Mouse (Mus musculus) lung, embryonic 15.5 days (tissue): ENCODE data around the gene Klf1. TPM values are rescaled to one million over a fixed set of nuclear protein-coding genes. Genes with fewer than 3 reads are reported as not detected.
A peak's percentile ranks its signal among the peaks of the same experiment; 100 is the strongest.

ENCODE experiments used
- ATAC-seq: fragments of 200-750 bp; cut with Nextera tagmentation; 2 replicates; pipeline ENCODE4 v1.8.0; 2017; ENCODE audit warnings: moderate number of reproducible peaks, borderline replicate concordance; ENCODE audit not compliant: low FRiP score, low TSS enrichment; ENCODE audit errors: extremely low read depth
- H3K27ac ChIP-seq: fragments of 300-500 bp; sonication (generic); 2 replicates; pipeline ENCODE4 v1.5.1; 2015; ENCODE audit warnings: moderate library complexity, mild to moderate bottlenecking, inconsistent platforms
- H3K27me3 ChIP-seq: fragments of 300-500 bp; sonication (generic); 2 replicates; pipeline ENCODE4 v1.6.1; 2015; ENCODE audit warnings: inconsistent platforms
- H3K36me3 ChIP-seq: fragments of 300-500 bp; sonication (generic); 2 replicates; pipeline ENCODE4 v1.6.1; 2015; ENCODE audit warnings: inconsistent platforms
- H3K4me1 ChIP-seq: fragments of 300-500 bp; sonication (generic); 2 replicates; pipeline ENCODE4 v1.6.1; 2015; ENCODE audit warnings: inconsistent platforms
- H3K4me2 ChIP-seq: fragments of 300-500 bp; sonication (generic); 2 replicates; pipeline ENCODE4 v1.6.1; 2015; ENCODE audit warnings: inconsistent platforms, mild to moderate bottlenecking, moderate library complexity
- H3K4me3 ChIP-seq: fragments of 300-500 bp; sonication (generic); 2 replicates; pipeline ENCODE4 v1.5.1; 2015; ENCODE audit warnings: mild to moderate bottlenecking, inconsistent platforms
- H3K9ac ChIP-seq: fragments of 300-500 bp; sonication (generic); 2 replicates; pipeline ENCODE4 v1.6.1; 2015; ENCODE audit warnings: inconsistent platforms
- H3K9me3 ChIP-seq: fragments of 300-500 bp; sonication (generic); 2 replicates; pipeline ENCODE4 v1.6.1; 2016; ENCODE audit warnings: inconsistent platforms
- WGBS: fragments of 180-500 bp; shearing (Covaris S2); methylation state at CpG from one replicate; pipeline ENCODE4 v1.1.7; 2015; 5-methylcytosine and 5-hydroxymethylcytosine counted together
- polyA plus RNA-seq: library from polyadenylated mRNA; unstranded; fragments of >200 nt; fragmentation: Nextera tagmentation; extraction: Ambion mirVana; gene quantifications from 2 replicates; pipeline ENCODE4 v1.2.1, GENCODE M21; 2015

Gene Klf1
- polyA plus RNA-seq, 1 experiment from 2014 or later: 1.6 TPM

DNA sequence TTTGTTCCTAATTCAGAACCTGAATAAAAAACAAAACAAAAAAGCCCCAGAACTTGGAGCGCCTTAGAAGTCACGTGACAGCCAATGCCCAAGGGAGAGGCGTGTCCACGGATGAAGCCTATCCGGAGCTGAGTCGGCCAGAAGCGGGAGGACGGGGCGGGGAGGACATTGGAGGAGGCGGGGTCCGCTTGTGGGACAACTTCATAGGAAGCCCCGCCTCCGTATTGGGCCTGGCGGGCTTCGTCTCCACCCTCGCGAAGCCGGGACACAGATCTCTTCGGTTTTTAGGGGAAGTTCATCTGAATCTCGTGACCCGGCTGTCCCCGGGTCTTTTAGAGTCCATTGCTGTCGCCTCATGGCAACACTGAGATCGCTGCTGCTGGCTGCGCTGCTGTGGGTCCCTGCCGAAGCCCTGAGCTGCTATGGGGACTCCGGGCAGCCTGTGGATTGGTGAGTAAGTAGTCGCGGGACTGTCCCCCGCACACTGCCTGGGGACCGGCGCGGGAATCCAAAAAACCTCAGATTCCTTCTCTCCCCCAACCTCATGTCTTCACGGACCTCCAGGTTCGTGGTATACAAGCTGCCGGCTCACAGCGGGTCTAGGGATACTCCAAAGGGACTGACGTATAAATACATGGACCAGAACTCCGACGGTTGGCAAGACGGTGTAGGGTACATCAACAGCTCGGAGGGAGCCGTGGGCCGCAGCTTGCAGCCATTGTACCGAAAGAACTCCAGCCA is 6.9 kb downstream of the Klf1 start, which contains the start of gene Dnase2a:
Gene Dnase2a, plus strand, starts transcription at position 140 of the 741 bp plus-strand sequence.
- Histone ChIP-seq H3K4me3 (peak within 1 kb of the TSS; percentile 51), H3K4me1 (peaks cover 24% of the 10 kb centered on the region), H3K27me3 (peaks cover 37% of the 10 kb centered on the region), H3K4me2 (peak within 1 kb of the TSS; percentile 86), H3K9ac (peak within 1 kb of the TSS; percentile 53), H3K36me3 (no peaks in the 10 kb centered on the region), H3K27ac (0 out of 2 replicates have a peak within 1 kb of the TSS, but pooled peaks have one; percentile 35), H3K9me3 (no peaks in the 10 kb centered on the region)
- 1% methylated on average over 45 of the region's 45 CpGs for WGBS
- ATAC-seq: peak; percentile 94

GRCm38 (mm10) chr8:84909162-84909767 is 7.5 kb downstream of the Klf1 start:
- no peaks in the 10 kb centered on the region for H3K36me3 ChIP-seq
- ATAC-seq: no peak
- no peak overlapping the region for H3K27ac ChIP-seq
- H3K4me2 ChIP-seq: peak overlapping the region; percentile 86
- H3K9ac ChIP-seq: peak overlapping the region; percentile 53
- WGBS: 45% methylated on average over 20 of the region's 20 CpGs
- peak overlapping the region; percentile 51 for H3K4me3 ChIP-seq
- no peaks in the 10 kb centered on the region for H3K9me3 ChIP-seq
- peaks cover 42% of the 10 kb centered on the region for H3K27me3 ChIP-seq
- H3K4me1 ChIP-seq: peaks cover 22% of the 10 kb centered on the region

GRCm38 (mm10) chr8:84909949-84910348 is 8.2 kb downstream of the Klf1 start:
- H3K4me3 ChIP-seq: no peak overlapping the region
- peak overlapping the region; percentile 86; the same call in 1 of the 2 replicates for H3K4me2 ChIP-seq
- WGBS: 61% methylated on average over 5 of the region's 5 CpGs
- no peak overlapping the region for H3K27ac ChIP-seq
- H3K4me1 ChIP-seq: peaks cover 22% of the 10 kb centered on the region
- no peak overlapping the region for H3K9ac ChIP-seq
- no peak for ATAC-seq
- H3K36me3 ChIP-seq: no peaks in the 10 kb centered on the region
- H3K9me3 ChIP-seq: no peaks in the 10 kb centered on the region
- H3K27me3 ChIP-seq: peaks cover 42% of the 10 kb centered on the region

GRCm38 (mm10) chr8:84910551-84910950 is 8.8 kb downstream of the Klf1 start:
- Histone ChIP-seq H3K27me3 (peaks cover 47% of the 10 kb centered on the region), H3K4me3 (no peak overlapping the region), H3K4me1 (peaks cover 22% of the 10 kb centered on the region), H3K36me3 (no peaks in the 10 kb centered on the region; the same call in 1 of the 2 replicates), H3K4me2 (no peak overlapping the region), H3K27ac (no peak overlapping the region), H3K9me3 (no peaks in the 10 kb centered on the region), H3K9ac (no peak overlapping the region)
- ATAC-seq: no peak
- WGBS: 72% methylated on average over 6 of the region's 6 CpGs

DNA sequence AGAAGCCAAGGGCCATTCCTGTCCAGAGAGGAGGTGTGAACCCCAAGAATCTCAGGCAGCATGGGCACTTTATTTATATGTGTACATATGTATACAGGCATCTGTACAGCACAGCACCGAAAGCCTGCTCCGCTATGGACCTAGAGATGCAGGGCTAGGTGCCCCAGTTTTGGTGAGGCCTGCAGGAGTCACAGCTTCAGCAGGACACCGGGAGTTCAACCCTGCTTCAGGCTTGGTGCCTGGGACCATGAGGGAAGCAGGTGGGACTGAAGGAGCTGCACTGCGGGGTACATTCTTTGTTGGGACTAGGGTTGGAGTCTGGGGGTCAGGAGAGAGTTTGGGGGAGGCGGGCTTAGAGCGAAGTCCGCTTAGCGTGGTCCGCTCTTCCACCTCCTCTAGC is 10.1 kb downstream of the Klf1 start:
- peaks cover 52% of the 10 kb centered on the region for H3K27me3 ChIP-seq
- no peaks in the 10 kb centered on the region; the same call in 1 of the 2 replicates for H3K36me3 ChIP-seq
- peaks cover 22% of the 10 kb centered on the region for H3K4me1 ChIP-seq
- 80% methylated on average over 9 of the region's 9 CpGs for WGBS
- H3K4me2 ChIP-seq: no peak overlapping the region
- H3K4me3 ChIP-seq: no peak overlapping the region
- H3K9me3 ChIP-seq: no peaks in the 10 kb centered on the region
- H3K9ac ChIP-seq: no peak overlapping the region
- no peak for ATAC-seq
- H3K27ac ChIP-seq: no peak overlapping the region

DNA sequence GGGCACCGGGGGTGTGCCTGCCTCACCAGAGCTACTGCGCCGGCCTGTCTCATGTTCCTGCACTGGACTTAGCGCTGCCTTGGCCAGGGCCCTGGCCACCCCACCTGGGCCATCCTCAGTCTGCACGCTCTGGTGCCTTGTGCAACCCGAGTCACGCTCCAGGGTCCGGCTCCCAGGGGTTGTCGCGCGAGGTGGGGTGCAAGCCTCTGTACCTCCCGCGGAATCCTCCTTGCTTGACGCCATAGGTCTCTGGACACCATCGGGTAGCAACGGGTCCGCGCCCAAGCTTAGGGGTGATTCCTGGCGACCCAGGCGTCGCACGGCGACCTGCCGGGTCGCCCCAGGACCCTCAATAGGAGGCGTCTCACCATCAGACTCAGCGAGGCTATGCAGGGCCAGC is 10.7 kb downstream of the Klf1 start:
- H3K9me3 ChIP-seq: no peaks in the 10 kb centered on the region
- H3K36me3 ChIP-seq: no peaks in the 10 kb centered on the region; the same call in 1 of the 2 replicates
- peaks cover 22% of the 10 kb centered on the region for H3K4me1 ChIP-seq
- 17% methylated on average over 27 of the region's 27 CpGs for WGBS
- 0 out of 2 replicates have a peak overlapping the region, but pooled peaks have one; percentile 36 for H3K9ac ChIP-seq
- H3K4me3 ChIP-seq: peak overlapping the region; percentile 43
- H3K27ac ChIP-seq: no peak overlapping the region
- H3K4me2 ChIP-seq: peak overlapping the region; percentile 75
- H3K27me3 ChIP-seq: peaks cover 54% of the 10 kb centered on the region
- no peak for ATAC-seq

DNA sequence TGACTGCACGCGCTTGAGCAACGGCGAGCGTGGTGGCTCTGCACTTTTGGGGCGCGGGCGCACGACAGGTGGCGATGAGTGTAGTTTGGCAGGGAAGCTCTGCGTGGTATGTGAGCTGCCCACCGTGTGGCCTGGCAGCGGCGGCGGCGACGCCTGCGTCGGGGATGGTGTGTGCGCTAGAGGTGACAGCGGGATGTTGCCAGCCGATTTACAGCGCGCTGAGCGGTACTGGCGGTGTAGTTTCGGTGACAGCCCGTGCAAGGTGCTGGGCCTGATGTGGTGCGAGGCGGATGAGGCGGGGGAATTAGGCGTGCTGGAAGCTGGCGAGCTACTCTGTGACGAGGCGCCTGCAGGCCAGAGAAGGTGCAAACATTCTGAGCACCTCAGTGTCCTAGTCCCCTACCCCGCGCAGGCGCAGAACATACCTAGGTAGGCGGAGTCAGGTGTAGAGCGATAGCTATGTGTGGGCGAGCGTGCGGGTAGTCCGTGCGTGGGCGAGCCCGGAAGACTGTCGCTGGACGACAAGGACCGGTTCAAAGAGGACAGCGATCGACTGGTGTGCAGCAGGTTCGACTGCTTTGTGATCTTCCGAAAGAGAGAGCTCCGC is 11.3 kb downstream of the Klf1 start:
- Histone ChIP-seq H3K27me3 (peaks cover 60% of the 10 kb centered on the region), H3K36me3 (no peaks in the 10 kb centered on the region; the same call in 1 of the 2 replicates), H3K9ac (peak overlapping the region; percentile 36), H3K4me3 (peak overlapping the region; percentile 43), H3K9me3 (no peaks in the 10 kb centered on the region), H3K27ac (peak overlapping the region; percentile 29; the same call in 1 of the 2 replicates), H3K4me1 (peaks cover 22% of the 10 kb centered on the region), H3K4me2 (peak overlapping the region; percentile 75)
- WGBS: 1% methylated on average over 55 of the region's 55 CpGs
- ATAC-seq: peak; percentile 43

- H3K4me1 ChIP-seq: peaks cover 22% of the 10 kb centered on the region
- H3K9ac ChIP-seq: peak overlapping the region; percentile 36
- peak overlapping the region; percentile 75 for H3K4me2 ChIP-seq
- no peaks in the 10 kb centered on the region for H3K9me3 ChIP-seq
- peak overlapping the region; percentile 43 for H3K4me3 ChIP-seq
- ATAC-seq: no peak
- peaks cover 65% of the 10 kb centered on the region for H3K27me3 ChIP-seq
- H3K27ac ChIP-seq: peak overlapping the region; percentile 29; the same call in 1 of the 2 replicates
- no peaks in the 10 kb centered on the region; the same call in 1 of the 2 replicates for H3K36me3 ChIP-seq
- 7% methylated on average over 9 of the region's 9 CpGs for WGBS
Observed at GRCm38 (mm10) chr8:84913502-84913900, 11.8 kb downstream of the Klf1 start.

- no peaks in the 10 kb centered on the region for H3K9me3 ChIP-seq
- no peak for ATAC-seq
- peak overlapping the region; percentile 75 for H3K4me2 ChIP-seq
- H3K27me3 ChIP-seq: peaks cover 68% of the 10 kb centered on the region
- 20% methylated on average over 4 of the region's 4 CpGs for WGBS
- no peaks in the 10 kb centered on the region; the same call in 1 of the 2 replicates for H3K36me3 ChIP-seq
- H3K9ac ChIP-seq: no peak overlapping the region
- H3K4me3 ChIP-seq: peak overlapping the region; percentile 43; the same call in 1 of the 2 replicates
- H3K27ac ChIP-seq: no peak overlapping the region
- H3K4me1 ChIP-seq: peaks cover 19% of the 10 kb centered on the region
Observed at GRCm38 (mm10) chr8:84913960-84914359, 12.2 kb downstream of the Klf1 start.

DNA sequence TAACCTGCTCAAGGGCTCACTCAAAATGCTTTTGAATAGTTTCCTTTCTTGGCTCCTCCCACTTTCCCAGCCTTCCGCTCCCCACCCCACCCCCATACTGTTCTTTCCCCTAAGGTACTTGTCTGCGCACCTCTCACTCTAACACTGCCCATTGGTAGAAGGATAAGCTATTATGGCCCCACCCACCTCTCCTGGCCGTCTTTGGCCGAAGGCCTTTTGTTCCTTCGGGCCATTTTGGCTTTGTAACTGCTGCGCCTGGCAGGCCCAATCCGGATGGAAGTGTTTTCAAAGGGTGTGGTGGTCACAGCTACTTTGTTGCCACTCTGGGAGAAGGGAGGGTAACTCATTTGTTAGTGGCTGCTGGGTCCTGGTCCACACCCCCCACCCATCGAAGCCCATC is 13.5 kb downstream of the Klf1 start:
- peaks cover 65% of the 10 kb centered on the region for H3K27me3 ChIP-seq
- peaks cover 14% of the 10 kb centered on the region for H3K4me1 ChIP-seq
- 83% methylated on average over 8 of the region's 8 CpGs for WGBS
- no peak overlapping the region for H3K27ac ChIP-seq
- no peaks in the 10 kb centered on the region for H3K9me3 ChIP-seq
- H3K4me2 ChIP-seq: no peak overlapping the region
- no peak for ATAC-seq
- H3K4me3 ChIP-seq: no peak overlapping the region
- H3K36me3 ChIP-seq: no peaks in the 10 kb centered on the region; the same call in 1 of the 2 replicates
- H3K9ac ChIP-seq: no peak overlapping the region

GRCm38 (mm10) chr8:84917781-84918180 is 16.1 kb downstream of the Klf1 start:
- Histone ChIP-seq H3K9ac (no peak overlapping the region), H3K4me1 (peaks cover 8% of the 10 kb centered on the region), H3K9me3 (no peaks in the 10 kb centered on the region), H3K4me3 (no peak overlapping the region), H3K27ac (no peak overlapping the region), H3K27me3 (peaks cover 45% of the 10 kb centered on the region), H3K36me3 (no peaks in the 10 kb centered on the region; the same call in 1 of the 2 replicates), H3K4me2 (no peak overlapping the region)
- 34% methylated on average over 20 of the region's 20 CpGs for WGBS
- no peak for ATAC-seq
